Comparison of ENCODE assay signal across 28 mouse cellular contexts in the genomic region with DNA sequence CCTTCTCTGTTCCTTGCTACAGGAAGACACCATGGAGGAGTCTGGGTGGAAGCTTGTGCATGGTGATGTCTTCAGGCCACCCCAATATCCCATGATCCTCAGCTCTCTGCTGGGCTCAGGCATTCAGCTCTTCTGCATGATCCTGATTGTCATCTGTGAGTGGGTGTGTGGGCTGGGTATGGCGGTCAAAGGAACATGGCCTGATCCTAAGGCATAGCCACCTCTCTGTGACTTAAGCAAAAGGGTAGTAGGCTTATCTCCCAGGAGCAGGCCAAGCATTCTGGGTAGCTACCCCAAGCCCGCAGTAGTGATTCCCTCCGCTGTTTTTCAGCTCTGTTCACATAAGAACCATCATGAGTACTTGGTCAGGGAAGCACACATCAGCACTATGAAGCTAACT. TPM values are rescaled to one million over a fixed set of nuclear protein-coding genes. Genes with fewer than 3 reads are reported as not detected.
DNase-seq lines count a peak whose midpoint lies in the region; ATAC-seq and TF ChIP-seq lines count a peak whose summit lies in the region.
"Had no signal": no experiment of that assay in that cellular context is flagged by ENCODE, and none has a peak within 500 bp of the region (broad histone marks: within the 10 kb centered on the region; RNA-seq: fewer than 3 reads in every experiment).

No protein-coding gene starts in this region.

- no peak for ATAC-seq in liver, postnatal 0 days
- 0 out of 2 replicates have a peak, but pooled peaks have one; percentile 22 for ATAC-seq in erythroid progenitor cell, adult 5-6 weeks (replicated peaks; ENCODE audit: low FRiP score, poor library complexity, severe bottlenecking)
- 0 out of 2 replicates have a peak, but pooled peaks have one; percentile 24 for ATAC-seq in liver, embryonic 15.5 days (ENCODE audit: insufficient read depth)
- ATAC-seq in forebrain, embryonic 12.5 days (ENCODE audit: low FRiP score): no peak
- ATAC-seq in heart, embryonic 11.5 days (replicated peaks; ENCODE audit: insufficient number of reproducible peaks, low FRiP score, low TSS enrichment): no peak
- ATAC-seq: forebrain, embryonic 15.5 days; intestine, postnatal 0 days; lung, postnatal 0 days had no signal

- no peak for TF ChIP-seq CTCF in liver, postnatal 0 days (IDR thresholded peaks at IDR 0.05; ENCODE audit: low read depth)

- H3K4me3 ChIP-seq in liver, postnatal 0 days (ENCODE audit: low read depth, low read length): no peak overlapping the region
- no peak overlapping the region for H3K4me3 ChIP-seq in liver, embryonic 15.5 days (replicated peaks)
- no peak overlapping the region for H3K4me3 ChIP-seq in forebrain, embryonic 12.5 days (replicated peaks)
- no peak overlapping the region for H3K4me3 ChIP-seq in heart, embryonic 11.5 days (ENCODE audit: low read depth, low read length)
- H3K4me3 ChIP-seq: embryonic facial prominence, embryonic 10.5 days; embryonic facial prominence, embryonic 15.5 days; forebrain, embryonic 15.5 days; heart, embryonic 12.5 days; limb, embryonic 12.5 days; neural tube, embryonic 15.5 days had no signal

- peaks cover 73% of the 10 kb centered on the region for H3K36me3 ChIP-seq in liver, postnatal 0 days (replicated peaks; ENCODE audit: insufficient read depth, low read length)
- H3K36me3 ChIP-seq in liver, embryonic 15.5 days (replicated peaks): peaks cover 84% of the 10 kb centered on the region
- H3K36me3 ChIP-seq in forebrain, embryonic 12.5 days (replicated peaks): peaks cover 76% of the 10 kb centered on the region
- H3K36me3 ChIP-seq in heart, embryonic 11.5 days (ENCODE audit: control insufficient read depth, insufficient read depth, low read length): peaks cover 41% of the 10 kb centered on the region

- no peaks in the 10 kb centered on the region for H3K4me1 ChIP-seq in liver, postnatal 0 days (ENCODE audit: insufficient read depth)
- H3K4me1 ChIP-seq in liver, embryonic 15.5 days (replicated peaks): peaks cover 11% of the 10 kb centered on the region
- H3K4me1 ChIP-seq in forebrain, embryonic 12.5 days: no peaks in the 10 kb centered on the region
- peaks cover 8% of the 10 kb centered on the region; the same call in 1 of the 2 replicates for H3K4me1 ChIP-seq in heart, embryonic 11.5 days (ENCODE audit: control insufficient read depth, insufficient read depth, low read length)
- H3K4me1 ChIP-seq: embryonic facial prominence, embryonic 10.5 days; embryonic facial prominence, embryonic 15.5 days; forebrain, embryonic 15.5 days; limb, embryonic 12.5 days; neural tube, embryonic 15.5 days had no signal

- H3K4me2 ChIP-seq in liver, postnatal 0 days (ENCODE audit: low read depth, low read length): no peak overlapping the region
- H3K4me2 ChIP-seq in liver, embryonic 15.5 days: no peak overlapping the region
- no peak overlapping the region for H3K4me2 ChIP-seq in forebrain, embryonic 12.5 days
- H3K4me2 ChIP-seq in heart, embryonic 11.5 days: no peak overlapping the region
- H3K4me2 ChIP-seq: embryonic facial prominence, embryonic 15.5 days; forebrain, embryonic 15.5 days; heart, embryonic 12.5 days; hindbrain, embryonic 14.5 days; limb, embryonic 12.5 days; neural tube, embryonic 15.5 days had no signal

- no peaks in the 10 kb centered on the region for H3K9me3 ChIP-seq in liver, postnatal 0 days (ENCODE audit: low read length)
- H3K9me3 ChIP-seq in liver, embryonic 15.5 days (replicated peaks): no peaks in the 10 kb centered on the region
- no peaks in the 10 kb centered on the region for H3K9me3 ChIP-seq in forebrain, embryonic 12.5 days
- H3K9me3 ChIP-seq in heart, embryonic 11.5 days (replicated peaks; ENCODE audit: control insufficient read depth, low read length): no peaks in the 10 kb centered on the region
- H3K9me3 ChIP-seq: embryonic facial prominence, embryonic 10.5 days; embryonic facial prominence, embryonic 15.5 days; forebrain, embryonic 15.5 days; heart, embryonic 12.5 days; limb, embryonic 12.5 days; neural tube, embryonic 15.5 days had no signal

- H3K27me3 ChIP-seq in liver, postnatal 0 days (ENCODE audit: insufficient read depth, low read length): no peaks in the 10 kb centered on the region
- no peaks in the 10 kb centered on the region for H3K27me3 ChIP-seq in liver, embryonic 15.5 days
- no peaks in the 10 kb centered on the region for H3K27me3 ChIP-seq in forebrain, embryonic 12.5 days
- no peaks in the 10 kb centered on the region for H3K27me3 ChIP-seq in heart, embryonic 11.5 days (ENCODE audit: control insufficient read depth, insufficient read depth, low read length)
- H3K27me3 ChIP-seq: CH12.LX; embryonic facial prominence, embryonic 15.5 days; forebrain, embryonic 15.5 days; heart, embryonic 12.5 days; limb, embryonic 12.5 days; neural tube, embryonic 15.5 days had no signal

- H3K27ac ChIP-seq in liver, postnatal 0 days (ENCODE audit: low read depth): no peak overlapping the region
- peak overlapping the region; percentile 29; the same call in 1 of the 2 replicates for H3K27ac ChIP-seq in liver, embryonic 15.5 days (replicated peaks)
- no peak overlapping the region for H3K27ac ChIP-seq in forebrain, embryonic 12.5 days
- H3K27ac ChIP-seq in heart, embryonic 11.5 days (ENCODE audit: low read depth, low read length): no peak overlapping the region
- H3K27ac ChIP-seq: embryonic facial prominence, embryonic 10.5 days; embryonic facial prominence, embryonic 15.5 days; forebrain, embryonic 15.5 days; hindbrain, embryonic 14.5 days; limb, embryonic 12.5 days; neural tube, embryonic 15.5 days had no signal

- TF ChIP-seq EP300 in liver, postnatal 0 days (IDR thresholded peaks at IDR 0.05; ENCODE audit: low read depth): no peak

- DNase-seq in liver: peak; percentile 17
- no peak for DNase-seq in liver, postnatal 0 days
- DNase-seq in heart, postnatal 4 days: no peak
- DNase-seq: adrenal gland, postnatal 25 days; cerebellum, adult 2 months; cerebellum, postnatal 25 days; gastrocnemius, postnatal 25 days; heart, adult 11 months; kidney, adult 9 months; kidney, postnatal 10 days; lung, adult 18-20 months; lung, postnatal 4 days; midbrain, embryonic 14.5 days; spleen, adult 18-20 months had no signal

- H3K9ac ChIP-seq in liver, postnatal 0 days (replicated peaks): no peak overlapping the region
- no peak overlapping the region for H3K9ac ChIP-seq in liver, embryonic 15.5 days
- H3K9ac ChIP-seq in forebrain, embryonic 12.5 days: no peak overlapping the region
- no peak overlapping the region for H3K9ac ChIP-seq in heart, embryonic 11.5 days (ENCODE audit: low read depth, low read length)
- H3K9ac ChIP-seq: embryonic facial prominence, embryonic 15.5 days; forebrain, embryonic 15.5 days; heart, embryonic 12.5 days; hindbrain, embryonic 14.5 days; limb, embryonic 12.5 days; neural tube, embryonic 15.5 days had no signal

- 62% methylated on average over 3 of the region's 3 CpGs for WGBS in liver, postnatal 0 days (ENCODE audit: insufficient replicate concordance)
- 60% methylated on average over 3 of the region's 3 CpGs for WGBS in liver, embryonic 15.5 days (ENCODE audit: insufficient replicate concordance)
- 98% methylated on average over 3 of the region's 3 CpGs for WGBS in forebrain, embryonic 12.5 days
- WGBS in heart, embryonic 11.5 days (ENCODE audit: insufficient replicate concordance): 83% methylated on average over 3 of the region's 3 CpGs

RNA-seq across cellular contexts. Expression of a gene that starts 31.0 kb away (rescaled TPM):
- polyA plus RNA-seq in liver, postnatal 0 days (2015; fragmentation: Nextera tagmentation; extraction: Ambion mirVana): 1.1 TPM in 2 replicates
- total RNA-seq in erythroid progenitor cell, adult 5-6 weeks (2015; ENCODE audit: low replicate concordance): 9.6 TPM in 1 of 2 replicates, not detected in the other
- 0.77 TPM in 1 of 2 replicates, not detected in the other for total RNA-seq in erythroid progenitor cell, adult 5-6 weeks (2017; ENCODE audit: low replicate concordance)
- 2.1 and 2.6 TPM in 2 replicates for polyA plus RNA-seq in liver, embryonic 15.5 days (2015; fragmentation: Nextera tagmentation; extraction: Ambion mirVana)
- 1 to 10 TPM; 2.7 to 3.0 TPM for total RNA-seq in heart, postnatal 4 days (2021)
- 9.5 TPM in 2 replicates for polyA plus RNA-seq in forebrain, embryonic 12.5 days (2016; fragmentation: Nextera tagmentation; extraction: Ambion mirVana)
- polyA plus RNA-seq in heart, embryonic 11.5 days (2014; fragmentation: Nextera tagmentation; extraction: Ambion mirVana): 4.8 and 5.6 TPM in 2 replicates

RNA-seq across cellular contexts. Expression of a gene that starts 33.2 kb away (rescaled TPM):
- polyA plus RNA-seq in liver, postnatal 0 days (2015; fragmentation: Nextera tagmentation; extraction: Ambion mirVana): 24.4 and 24.7 TPM in 2 replicates
- 18.0 and 21.4 TPM in 2 replicates for total RNA-seq in erythroid progenitor cell, adult 5-6 weeks (2015; ENCODE audit: low replicate concordance)
- total RNA-seq in erythroid progenitor cell, adult 5-6 weeks (2017; ENCODE audit: low replicate concordance): 16.9 and 30.3 TPM in 2 replicates
- polyA plus RNA-seq in liver, embryonic 15.5 days (2015; fragmentation: Nextera tagmentation; extraction: Ambion mirVana): 29.6 and 29.7 TPM in 2 replicates
- total RNA-seq in heart, postnatal 4 days (2021): 10 to 100 TPM; 68.7 to 73.8 TPM
- 72.0 and 80.2 TPM in 2 replicates for polyA plus RNA-seq in forebrain, embryonic 12.5 days (2016; fragmentation: Nextera tagmentation; extraction: Ambion mirVana)
- polyA plus RNA-seq in heart, embryonic 11.5 days (2014; fragmentation: Nextera tagmentation; extraction: Ambion mirVana): 73.2 and 75.8 TPM in 2 replicates

RNA-seq across cellular contexts. Expression of a gene that starts 47.0 kb away (rescaled TPM):
- polyA plus RNA-seq in liver, postnatal 0 days (2015; fragmentation: Nextera tagmentation; extraction: Ambion mirVana): 4.3 and 4.4 TPM in 2 replicates
- total RNA-seq in erythroid progenitor cell, adult 5-6 weeks (2015; ENCODE audit: low replicate concordance): 60.9 and 85.5 TPM in 2 replicates
- total RNA-seq in erythroid progenitor cell, adult 5-6 weeks (2017; ENCODE audit: low replicate concordance): 20.6 and 25.8 TPM in 2 replicates
- polyA plus RNA-seq in liver, embryonic 15.5 days (2015; fragmentation: Nextera tagmentation; extraction: Ambion mirVana): 17.1 TPM in 2 replicates
- total RNA-seq in heart, postnatal 4 days (2021): 1 to 10 TPM; 8.4 to 9.7 TPM
- polyA plus RNA-seq in forebrain, embryonic 12.5 days (2016; fragmentation: Nextera tagmentation; extraction: Ambion mirVana): 21.4 and 28.7 TPM in 2 replicates
- polyA plus RNA-seq in heart, embryonic 11.5 days (2014; fragmentation: Nextera tagmentation; extraction: Ambion mirVana): 22.6 and 25.3 TPM in 2 replicates

RNA-seq across cellular contexts. Expression of a gene that starts 47.1 kb away (rescaled TPM):
- 1.4 and 1.7 TPM in 2 replicates for polyA plus RNA-seq in liver, postnatal 0 days (2015; fragmentation: Nextera tagmentation; extraction: Ambion mirVana)
- total RNA-seq in erythroid progenitor cell, adult 5-6 weeks (2015; ENCODE audit: low replicate concordance): 15.5 and 19.8 TPM in 2 replicates
- 25.9 and 30.4 TPM in 2 replicates for total RNA-seq in erythroid progenitor cell, adult 5-6 weeks (2017; ENCODE audit: low replicate concordance)
- polyA plus RNA-seq in liver, embryonic 15.5 days (2015; fragmentation: Nextera tagmentation; extraction: Ambion mirVana): 2.6 TPM in 2 replicates
- 10 to 100 TPM; 21.8 to 25.0 TPM for total RNA-seq in heart, postnatal 4 days (2021)
- polyA plus RNA-seq in forebrain, embryonic 12.5 days (2016; fragmentation: Nextera tagmentation; extraction: Ambion mirVana): 6.5 and 7.6 TPM in 2 replicates
- polyA plus RNA-seq in heart, embryonic 11.5 days (2014; fragmentation: Nextera tagmentation; extraction: Ambion mirVana): 5.8 and 6.6 TPM in 2 replicates

Comparison
In these comparisons a context has a peak if more than half of its experiments do, and no peak if none do; other contexts are left out.
1. ATAC-seq: peak in erythroid progenitor cell, adult 5-6 weeks (single experiment) and liver, embryonic 15.5 days (single experiment); none in liver, postnatal 0 days (single experiment), forebrain, embryonic 12.5 days (single experiment) and heart, embryonic 11.5 days (single experiment).